Mouse (Mus musculus): ENCODE measurements around the gene Tpd52l1.

The Tpd52l1 gene

GRCm38 (mm10) chr10:31336432-31336831 lies 109.3 kb downstream of the Tpd52l1 start:
- DNase-seq = no peak

GRCm38 (mm10) chr10:31331225-31331775 lies 114.5 kb downstream of the Tpd52l1 start:
- DNase-seq = no peak

GRCm38 (mm10) chr10:31330286-31330962 lies 115.3 kb downstream of the Tpd52l1 start:
- no peak for DNase-seq

GRCm38 (mm10) chr10:31329436-31329835 lies 116.3 kb downstream of the Tpd52l1 start:
- no peak for DNase-seq

GRCm38 (mm10) chr10:31318491-31318890 lies 127.3 kb downstream of the Tpd52l1 start:
- DNase-seq = no peak

- DNase-seq = peak; percentile 65
These were observed 132.6 kb downstream of the Tpd52l1 start, which contains the start of gene Hddc2 for GRCm38 (mm10) chr10:31312865-31313848. Gene Hddc2 (plus strand): TSS chr10:31313383.

- DNase-seq = no peak
These were observed 138.6 kb downstream of the Tpd52l1 start for GRCm38 (mm10) chr10:31307024-31307598.

GRCm38 (mm10) chr10:31303446-31303845 lies 142.3 kb downstream of the Tpd52l1 start:
- no peak for DNase-seq

GRCm38 (mm10) chr10:31300292-31300691 lies 145.5 kb downstream of the Tpd52l1 start:
- DNase-seq = no peak

GRCm38 (mm10) chr10:31298921-31299574 lies 146.7 kb downstream of the Tpd52l1 start:
- DNase-seq = peak; percentile 13

- DNase-seq = no peak
These were observed 147.5 kb downstream of the Tpd52l1 start for GRCm38 (mm10) chr10:31298263-31298662.

GRCm38 (mm10) chr10:31297106-31297505 lies 148.7 kb downstream of the Tpd52l1 start:
- no peak for DNase-seq

GRCm38 (mm10) chr10:31296458-31296857 lies 149.3 kb downstream of the Tpd52l1 start:
- DNase-seq = no peak

GRCm38 (mm10) chr10:31295705-31296104 lies 150.1 kb downstream of the Tpd52l1 start:
- DNase-seq = no peak

GRCm38 (mm10) chr10:31288697-31289390 lies 156.9 kb downstream of the Tpd52l1 start:
- DNase-seq = no peak

- DNase-seq = no peak
These were observed 158.0 kb downstream of the Tpd52l1 start for GRCm38 (mm10) chr10:31287787-31288186.

Data from cerebellum, adult 11-12 months (tissue).